Mouse (Mus musculus) neural tube, embryonic 11.5 days (tissue): Measurements from ENCODE around the gene Zdhhc17. TPM values are rescaled to one million over a fixed set of nuclear protein-coding genes. Genes with fewer than 3 reads are reported as not detected.

Source experiments
- ATAC-seq: fragments of 200-750 bp; cut with Nextera tagmentation; 2 replicates; pipeline ENCODE4 v1.8.0; 2017; ENCODE audit warnings: moderate number of reproducible peaks, mild to moderate bottlenecking, moderate TSS enrichment, moderate library complexity; ENCODE audit not compliant: insufficient read depth, low FRiP score, low TSS enrichment
- DNase-seq: peaks from one replicate; pipeline ENCODE4 v3.0.0-alpha.2; 2015; ENCODE audit warnings: low spot score
- H3K27ac ChIP-seq: fragments of 300-500 bp; sonication (generic); 2 replicates; pipeline ENCODE4 v1.5.1; 2014; ENCODE audit warnings: low read depth, mild to moderate bottlenecking, low read length
- H3K27me3 ChIP-seq: fragments of 300-500 bp; sonication (generic); 2 replicates; pipeline ENCODE4 v1.6.1; 2014; ENCODE audit warnings: mild to moderate bottlenecking, low read length, mixed read lengths; ENCODE audit not compliant: control insufficient read depth, insufficient read depth
- H3K36me3 ChIP-seq: fragments of 300-500 bp; sonication (generic); 2 replicates; pipeline ENCODE4 v1.6.1; 2014; ENCODE audit warnings: mild to moderate bottlenecking, low read length, moderate library complexity, mixed read lengths; ENCODE audit not compliant: control insufficient read depth, insufficient read depth
- H3K4me1 ChIP-seq: fragments of 300-500 bp; sonication (generic); 2 replicates; pipeline ENCODE4 v1.6.1; 2014; ENCODE audit warnings: low read length, mixed read lengths; ENCODE audit not compliant: control insufficient read depth, insufficient read depth
- H3K4me2 ChIP-seq: fragments of 300-500 bp; sonication (generic); 2 replicates; pipeline ENCODE4 v1.6.1; 2014; ENCODE audit warnings: low read depth, mild to moderate bottlenecking, moderate library complexity
- H3K4me3 ChIP-seq: fragments of 300-500 bp; sonication (generic); 2 replicates; pipeline ENCODE4 v1.5.1; 2014; ENCODE audit warnings: low read depth, low read length
- H3K9ac ChIP-seq: fragments of 300-500 bp; sonication (generic); 2 replicates; pipeline ENCODE4 v1.6.1; 2014; ENCODE audit warnings: mild to moderate bottlenecking, low read length
- H3K9me3 ChIP-seq: fragments of 300-500 bp; sonication (generic); 2 replicates; pipeline ENCODE4 v1.6.1; 2016; ENCODE audit warnings: low read length; ENCODE audit not compliant: control insufficient read depth
- WGBS: fragments of 180-500 bp; shearing (Covaris S2); extraction: QIAGEN DNeasy Blood & Tissue Kit; methylation state at CpG from one replicate; pipeline ENCODE4 v1.1.7; 2014; 5-methylcytosine and 5-hydroxymethylcytosine counted together
- polyA plus RNA-seq: library from polyadenylated mRNA; unstranded; fragments of >200 nt; fragmentation: Nextera tagmentation; extraction: Ambion mirVana; gene quantifications from 2 replicates; pipeline ENCODE4 v1.2.1, GENCODE M21; 2014

Zdhhc17 gene
- polyA plus RNA-seq, 1 experiment from 2014 or later = 31.2 TPM

- Histone ChIP-seq H3K4me1 (peaks cover 2% of the 10 kb centered on the region; the same call in 1 of the 2 replicates), H3K9ac (peak overlapping the region; percentile 99), H3K4me2 (peak overlapping the region; percentile 79), H3K9me3 (no peaks in the 10 kb centered on the region), H3K27me3 (no peaks in the 10 kb centered on the region), H3K27ac (peak overlapping the region; percentile 100), H3K4me3 (peak overlapping the region; percentile 88), H3K36me3 (no peaks in the 10 kb centered on the region)
- ATAC-seq (peak; percentile 9), DNase-seq (peak; percentile 57)
- under 1% methylated on average over 19 of the region's 19 CpGs for WGBS
These were observed 713 bp upstream of the Zdhhc17 start for GRCm38 (mm10) chr10:111010480-111011225.

GRCm38 (mm10) chr10:111009113-111009640 is 763 bp downstream of the Zdhhc17 start:
- ATAC-seq (peak; percentile 2; the same call in 1 of the 2 replicates), DNase-seq (no peak)
- Histone ChIP-seq H3K9ac (peak overlapping the region; percentile 99), H3K27me3 (no peaks in the 10 kb centered on the region), H3K4me2 (peak overlapping the region; percentile 79), H3K9me3 (no peaks in the 10 kb centered on the region), H3K36me3 (no peaks in the 10 kb centered on the region), H3K27ac (peak overlapping the region; percentile 100), H3K4me1 (peaks cover 2% of the 10 kb centered on the region; the same call in 1 of the 2 replicates), H3K4me3 (peak overlapping the region; percentile 88)
- under 1% methylated on average over 27 of the region's 28 CpGs for WGBS

GRCm38 (mm10) chr10:111007687-111008086 is 2.3 kb downstream of the Zdhhc17 start:
- H3K27ac ChIP-seq = no peak overlapping the region
- WGBS = 54% methylated on average over 4 of the region's 4 CpGs
- no peak for ATAC-seq
- no peaks in the 10 kb centered on the region for H3K27me3 ChIP-seq
- no peak overlapping the region for H3K4me3 ChIP-seq
- H3K9me3 ChIP-seq = no peaks in the 10 kb centered on the region
- H3K36me3 ChIP-seq = no peaks in the 10 kb centered on the region
- no peak overlapping the region for H3K9ac ChIP-seq
- no peak for DNase-seq
- H3K4me2 ChIP-seq = peak overlapping the region; percentile 79; the same call in 1 of the 2 replicates
- peaks cover 2% of the 10 kb centered on the region; the same call in 1 of the 2 replicates for H3K4me1 ChIP-seq

- no peak overlapping the region for H3K9ac ChIP-seq
- no peaks in the 10 kb centered on the region for H3K36me3 ChIP-seq
- H3K4me2 ChIP-seq = no peak overlapping the region
- ATAC-seq (no peak), DNase-seq (no peak)
- H3K4me3 ChIP-seq = no peak overlapping the region
- H3K4me1 ChIP-seq = peaks cover 2% of the 10 kb centered on the region; the same call in 1 of the 2 replicates
- no peak overlapping the region for H3K27ac ChIP-seq
- 78% methylated on average over 14 of the region's 14 CpGs for WGBS
- H3K9me3 ChIP-seq = no peaks in the 10 kb centered on the region
- H3K27me3 ChIP-seq = no peaks in the 10 kb centered on the region
These were observed 4.1 kb downstream of the Zdhhc17 start for GRCm38 (mm10) chr10:111005611-111006488.

GRCm38 (mm10) chr10:111004220-111004619 is 5.7 kb downstream of the Zdhhc17 start:
- Histone ChIP-seq H3K4me2 (no peak overlapping the region), H3K36me3 (no peaks in the 10 kb centered on the region)

GRCm38 (mm10) chr10:110999201-110999600 is 10.7 kb downstream of the Zdhhc17 start:
- WGBS = 80% methylated on average over 5 of the region's 5 CpGs
- H3K9me3 ChIP-seq = no peaks in the 10 kb centered on the region

More at GRCm38 (mm10) chr10:111004220-111004619, 5.7 kb downstream of the Zdhhc17 start:
- WGBS = 96% methylated on average over 6 of the region's 6 CpGs
- Histone ChIP-seq H3K4me1 (peaks cover 2% of the 10 kb centered on the region; the same call in 1 of the 2 replicates), H3K27ac (no peak overlapping the region), H3K27me3 (no peaks in the 10 kb centered on the region), H3K9me3 (no peaks in the 10 kb centered on the region), H3K4me3 (no peak overlapping the region), H3K9ac (no peak overlapping the region)
- DNase-seq = no peak
- ATAC-seq = no peak

GRCm38 (mm10) chr10:110997180-110997579 is 12.8 kb downstream of the Zdhhc17 start:
- Histone ChIP-seq H3K4me3 (no peak overlapping the region), H3K4me1 (no peaks in the 10 kb centered on the region), H3K4me2 (no peak overlapping the region), H3K9ac (no peak overlapping the region), H3K27me3 (no peaks in the 10 kb centered on the region), H3K36me3 (no peaks in the 10 kb centered on the region), H3K27ac (no peak overlapping the region), H3K9me3 (no peaks in the 10 kb centered on the region)
- DNase-seq (no peak), ATAC-seq (no peak)
- 88% methylated on average over 6 of the region's 6 CpGs for WGBS

More at GRCm38 (mm10) chr10:110999201-110999600, 10.7 kb downstream of the Zdhhc17 start:
- H3K27me3 ChIP-seq = no peaks in the 10 kb centered on the region
- H3K36me3 ChIP-seq = no peaks in the 10 kb centered on the region
- no peak overlapping the region for H3K9ac ChIP-seq
- H3K4me2 ChIP-seq = no peak overlapping the region
- H3K4me3 ChIP-seq = no peak overlapping the region
- DNase-seq = no peak
- no peaks in the 10 kb centered on the region for H3K4me1 ChIP-seq
- no peak for ATAC-seq
- no peak overlapping the region for H3K27ac ChIP-seq

- Histone ChIP-seq H3K27me3 (no peaks in the 10 kb centered on the region), H3K4me1 (no peaks in the 10 kb centered on the region), H3K27ac (no peak overlapping the region), H3K36me3 (no peaks in the 10 kb centered on the region), H3K4me3 (no peak overlapping the region), H3K9ac (no peak overlapping the region), H3K4me2 (no peak overlapping the region), H3K9me3 (no peaks in the 10 kb centered on the region)
- no peak for ATAC-seq
- 48% methylated on average over 5 of the region's 5 CpGs for WGBS
- no peak for DNase-seq
These were observed 15.2 kb downstream of the Zdhhc17 start for GRCm38 (mm10) chr10:110994761-110995160.
